Mouse (Mus musculus): ENCODE measurements around the gene Raly. TPM values are rescaled to one million over a fixed set of nuclear protein-coding genes. Genes with fewer than 3 reads are reported as not detected.
"Not testable (repeated sequence)": the region's sequence is repeated elsewhere in the genome, so short reads cannot be mapped to it uniquely, and the experiment has no call there.

Gene Raly
- polyA plus RNA-seq, 1 experiment from 2014 or later: 29.8 TPM

DNA sequence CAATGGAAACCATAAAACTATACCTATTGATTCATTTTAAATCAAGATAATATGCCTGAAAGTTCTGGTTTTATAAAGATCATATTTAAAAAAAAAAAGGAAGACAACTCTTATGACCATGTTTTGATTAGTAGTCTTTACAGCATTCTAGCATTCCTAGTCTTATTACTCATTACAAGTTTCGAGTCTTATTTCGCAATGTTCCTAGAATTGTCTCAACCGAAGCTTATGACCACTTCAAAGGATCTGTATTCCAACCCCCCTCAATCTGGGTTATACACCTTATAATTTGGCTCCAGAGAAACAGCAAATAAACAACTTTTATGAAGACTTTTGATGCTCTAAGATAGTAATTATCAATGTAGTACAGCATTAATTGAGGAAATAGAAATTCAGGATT is 111.2 kb downstream of the Raly start:
- H3K4me2 ChIP-seq: no peak overlapping the region
- no peak overlapping the region for H3K4me3 ChIP-seq
- H3K36me3 ChIP-seq: no peaks in the 10 kb centered on the region
- 82% methylated on average over 3 of the region's 3 CpGs for WGBS
- H3K4me1 ChIP-seq (replicated peaks): no peaks in the 10 kb centered on the region
- ATAC-seq (ENCODE audit: insufficient number of reproducible peaks, low FRiP score): no peak
- H3K9ac ChIP-seq: no peak overlapping the region
- peaks cover 7% of the 10 kb centered on the region; the same call in 1 of the 2 replicates for H3K27me3 ChIP-seq (replicated peaks)
- H3K27ac ChIP-seq (ENCODE audit: poor library complexity, severe bottlenecking): no peak overlapping the region
- no peaks in the 10 kb centered on the region for H3K9me3 ChIP-seq (replicated peaks)

DNA sequence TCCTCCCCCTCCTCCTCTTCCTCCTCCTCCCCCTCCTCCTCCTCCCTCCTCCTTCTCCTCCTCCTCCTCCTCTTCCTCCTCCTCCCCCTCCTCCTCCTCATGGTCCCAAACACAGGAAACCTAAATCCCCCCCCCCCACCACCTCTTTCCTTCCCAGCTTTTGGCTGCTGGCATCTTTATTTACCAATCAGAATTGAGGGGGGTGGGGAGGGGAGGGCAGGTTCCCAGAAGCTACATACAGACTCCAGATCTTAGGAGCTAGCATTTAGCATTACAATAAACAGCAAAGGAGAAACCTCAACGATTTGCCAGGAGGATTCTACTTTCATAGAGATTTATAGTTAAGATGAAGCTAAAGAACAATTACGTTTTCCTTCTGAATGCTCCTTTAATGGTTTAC is 114.9 kb downstream of the Raly start:
- no peak for ATAC-seq (ENCODE audit: insufficient number of reproducible peaks, low FRiP score)
- H3K4me3 ChIP-seq: no peak overlapping the region
- no peak overlapping the region for H3K9ac ChIP-seq
- H3K27me3 ChIP-seq (replicated peaks): peaks cover 7% of the 10 kb centered on the region; the same call in 1 of the 2 replicates
- no peak overlapping the region for H3K4me2 ChIP-seq
- H3K36me3 ChIP-seq: no peaks in the 10 kb centered on the region
- H3K27ac ChIP-seq (ENCODE audit: poor library complexity, severe bottlenecking): no peak overlapping the region
- no peaks in the 10 kb centered on the region for H3K4me1 ChIP-seq (replicated peaks)
- no peaks in the 10 kb centered on the region for H3K9me3 ChIP-seq (replicated peaks)
- WGBS: 57% methylated on average over 2 of the region's 2 CpGs

DNA sequence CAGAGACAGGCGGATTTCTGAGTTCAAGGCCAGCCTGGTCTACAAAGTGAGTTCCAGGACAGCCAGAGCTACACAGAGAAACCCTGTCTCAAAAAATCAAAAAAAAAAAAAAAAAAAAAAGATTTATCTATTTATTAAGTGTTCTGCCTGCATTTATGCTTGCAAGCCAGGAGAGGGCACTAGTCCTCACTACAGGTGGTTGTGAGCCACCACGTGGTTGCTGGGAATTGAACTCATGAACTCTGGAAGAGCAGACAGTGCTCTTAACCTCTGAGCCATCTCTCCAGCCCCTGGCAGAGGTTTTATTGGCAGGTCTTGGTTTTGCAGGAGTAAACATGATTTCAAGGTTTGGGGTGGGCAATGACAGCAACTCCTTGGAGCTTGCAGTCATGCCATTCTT is 117.3 kb downstream of the Raly start:
- H3K4me2 ChIP-seq; H3K27ac ChIP-seq (ENCODE audit: poor library complexity, severe bottlenecking); H3K27me3 ChIP-seq (replicated peaks); H3K4me1 ChIP-seq (replicated peaks); ATAC-seq (ENCODE audit: insufficient number of reproducible peaks, low FRiP score); H3K4me3 ChIP-seq; H3K9me3 ChIP-seq (replicated peaks); H3K36me3 ChIP-seq; H3K9ac ChIP-seq: not testable (repeated sequence)
- WGBS: 42% methylated on average over 2 of the region's 2 CpGs

DNA sequence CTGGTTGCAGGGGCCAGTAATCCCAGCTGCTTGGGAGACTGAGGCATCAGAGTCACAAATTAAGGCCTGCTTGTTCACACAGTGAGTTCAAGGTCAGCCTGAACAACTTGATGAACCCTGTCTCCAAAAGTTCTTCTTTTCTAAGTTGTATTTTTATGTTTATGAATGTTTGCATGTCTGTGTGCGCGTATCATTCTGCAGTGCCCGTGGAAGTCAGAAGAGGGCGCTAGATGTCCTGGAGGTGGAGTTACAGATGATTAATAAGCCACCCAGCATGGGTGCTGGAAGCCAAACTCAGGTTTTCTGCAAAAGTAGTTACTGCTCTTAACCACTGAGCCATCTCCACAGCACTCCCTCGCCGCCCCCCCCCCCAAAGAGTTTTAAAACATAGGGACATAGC is 118.9 kb downstream of the Raly start:
- Histone ChIP-seq H3K4me3 (no peak overlapping the region), H3K36me3 (no peaks in the 10 kb centered on the region), H3K9me3 (replicated peaks) (no peaks in the 10 kb centered on the region), H3K27ac (ENCODE audit: poor library complexity, severe bottlenecking) (no peak overlapping the region), H3K9ac (no peak overlapping the region), H3K27me3 (replicated peaks) (no peaks in the 10 kb centered on the region), H3K4me1 (replicated peaks) (no peaks in the 10 kb centered on the region), H3K4me2 (no peak overlapping the region)
- no peak for ATAC-seq (ENCODE audit: insufficient number of reproducible peaks, low FRiP score)
- 73% methylated on average over 6 of the region's 6 CpGs for WGBS

DNA sequence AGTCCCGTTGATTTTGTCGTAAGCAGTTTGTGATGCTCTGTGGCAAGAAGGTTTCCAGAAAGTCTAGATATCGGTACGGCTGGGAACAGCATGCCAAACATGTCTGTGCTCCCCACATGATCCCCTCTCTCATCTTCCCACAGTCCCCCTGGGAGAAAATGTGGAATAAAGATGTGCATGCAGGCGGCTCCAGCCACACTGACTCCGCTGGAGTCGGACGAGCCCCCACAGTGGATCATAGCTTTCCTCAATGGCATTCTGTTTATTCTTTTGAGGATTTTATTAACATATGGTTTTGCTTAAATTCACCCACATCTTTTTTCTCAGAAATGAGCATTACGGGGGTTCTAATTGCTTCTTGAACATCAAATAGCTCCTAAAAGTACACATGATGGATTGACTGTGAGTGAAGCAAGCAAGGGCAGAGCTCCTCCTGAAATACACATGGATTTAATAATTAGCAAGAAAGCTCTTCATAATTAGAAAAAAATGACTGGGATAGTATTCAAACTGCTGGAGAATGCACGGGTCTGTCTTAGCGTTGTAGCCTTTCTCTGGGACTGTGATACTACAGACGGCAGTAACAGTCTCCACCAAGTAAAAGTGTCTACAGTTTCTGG is 125.1 kb downstream of the Raly start:
- Histone ChIP-seq H3K9me3 (replicated peaks) (no peaks in the 10 kb centered on the region), H3K36me3 (no peaks in the 10 kb centered on the region), H3K9ac (no peak overlapping the region), H3K4me3 (no peak overlapping the region), H3K27me3 (replicated peaks) (no peaks in the 10 kb centered on the region), H3K4me1 (replicated peaks) (no peaks in the 10 kb centered on the region), H3K27ac (ENCODE audit: poor library complexity, severe bottlenecking) (no peak overlapping the region), H3K4me2 (no peak overlapping the region)
- 75% methylated on average over 12 of the region's 12 CpGs for WGBS
- ATAC-seq (ENCODE audit: insufficient number of reproducible peaks, low FRiP score): no peak

DNA sequence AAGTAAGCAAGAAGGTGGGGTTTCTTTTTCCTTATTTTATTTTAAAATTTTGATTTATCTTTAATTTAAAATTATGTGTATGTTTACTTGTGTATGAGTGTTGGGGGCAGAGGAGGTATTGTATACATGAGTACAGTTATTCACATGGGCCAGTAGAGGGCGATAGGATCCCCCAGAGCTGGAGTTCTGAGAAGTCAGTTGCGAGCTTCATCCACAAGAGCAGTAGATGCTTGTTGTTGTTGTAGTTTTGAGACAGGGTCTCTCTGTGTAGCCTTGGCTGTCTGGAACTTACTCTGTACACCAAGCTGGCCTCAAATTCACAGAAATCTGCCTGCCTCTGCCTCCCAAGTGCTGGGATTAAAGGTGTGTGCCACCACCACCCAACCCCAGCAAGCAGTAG is 125.7 kb downstream of the Raly start:
- Histone ChIP-seq H3K4me2 (no peak overlapping the region), H3K9ac (no peak overlapping the region), H3K27ac (ENCODE audit: poor library complexity, severe bottlenecking) (no peak overlapping the region), H3K9me3 (replicated peaks) (no peaks in the 10 kb centered on the region), H3K27me3 (replicated peaks) (no peaks in the 10 kb centered on the region), H3K36me3 (no peaks in the 10 kb centered on the region), H3K4me3 (no peak overlapping the region), H3K4me1 (replicated peaks) (no peaks in the 10 kb centered on the region)
- whole genome bisulfite sequencing: 17% methylated on average over 2 of the region's 2 CpGs
- no peak for ATAC-seq (ENCODE audit: insufficient number of reproducible peaks, low FRiP score)

Other genes with a start within 250 kb of the Raly start
- 0.48 and 0.78 TPM in 2 replicates for gene 1700003F12Rik, start 244.0 kb upstream of the Raly start, polyA plus RNA-seq (2016; fragmentation: Nextera tagmentation; extraction: Ambion mirVana)
- gene Actl10, start 239.3 kb upstream of the Raly start, polyA plus RNA-seq (2016; fragmentation: Nextera tagmentation; extraction: Ambion mirVana): 0.13 and 0.15 TPM in 2 replicates
- 0.27 and 0.87 TPM in 2 replicates for gene Necab3, start 232.2 kb upstream of the Raly start, polyA plus RNA-seq (2016; fragmentation: Nextera tagmentation; extraction: Ambion mirVana)
- gene E2f1, start 221.2 kb upstream of the Raly start, polyA plus RNA-seq (2016; fragmentation: Nextera tagmentation; extraction: Ambion mirVana): 21.7 and 21.8 TPM in 2 replicates
- 18.9 and 20.5 TPM in 2 replicates for gene Pxmp4, start 187.4 kb upstream of the Raly start, polyA plus RNA-seq (2016; fragmentation: Nextera tagmentation; extraction: Ambion mirVana)
- 0.78 and 0.82 TPM in 2 replicates for gene Zfp341, start 177.8 kb upstream of the Raly start, polyA plus RNA-seq (2016; fragmentation: Nextera tagmentation; extraction: Ambion mirVana)
- gene 4930519P11Rik, start 177.7 kb upstream of the Raly start, polyA plus RNA-seq (2016; fragmentation: Nextera tagmentation; extraction: Ambion mirVana): 0.64 TPM in 1 of 2 replicates, not detected in the other
- 23.3 and 24.4 TPM in 2 replicates for gene Chmp4b, start 139.4 kb upstream of the Raly start, polyA plus RNA-seq (2016; fragmentation: Nextera tagmentation; extraction: Ambion mirVana)
- not detected in 2 replicates for gene Gm14214, start 21.1 kb upstream of the Raly start, polyA plus RNA-seq (2016; fragmentation: Nextera tagmentation; extraction: Ambion mirVana)
- not detected in 2 replicates for gene a, start 306 bp downstream of the Raly start, polyA plus RNA-seq (2016; fragmentation: Nextera tagmentation; extraction: Ambion mirVana)
- 79.6 and 80.5 TPM in 2 replicates for gene Eif2s2, start 101.8 kb downstream of the Raly start, polyA plus RNA-seq (2016; fragmentation: Nextera tagmentation; extraction: Ambion mirVana)
- gene Gm14226, start 227.2 kb downstream of the Raly start, polyA plus RNA-seq (2016; fragmentation: Nextera tagmentation; extraction: Ambion mirVana): 0.94 and 0.95 TPM in 2 replicates

All from heart, embryonic 12.5 days (tissue).